Mouse (Mus musculus) thymus, postnatal 0 days (tissue): ENCODE measurements around the gene Cys1. TPM values are rescaled to one million over a fixed set of nuclear protein-coding genes. Genes with fewer than 3 reads are reported as not detected.

Source experiments
- DNase-seq: peaks from one replicate; pipeline ENCODE4 v3.0.0-alpha.2; 2015; ENCODE audit warnings: low spot score
- polyA plus RNA-seq: library from polyadenylated mRNA; unstranded; fragments of >200 nt; fragmentation: Nextera tagmentation; extraction: Ambion mirVana; gene quantifications from 2 replicates; pipeline ENCODE4 v1.2.1, GENCODE M21; 2015

Cys1 gene
- polyA plus RNA-seq, 1 experiment from 2014 or later = 0.95 TPM

GRCm38 (mm10) chr12:24698514-24698913, 16.9 kb upstream of the Cys1 start:
- DNase-seq = no peak

- DNase-seq = no peak
These were observed 16.0 kb upstream of the Cys1 start for GRCm38 (mm10) chr12:24697484-24698204.

- DNase-seq = peak; percentile 73
These were observed 15.2 kb upstream of the Cys1 start for GRCm38 (mm10) chr12:24696500-24697483.

GRCm38 (mm10) chr12:24690351-24690750, 8.7 kb upstream of the Cys1 start:
- no peak for DNase-seq

GRCm38 (mm10) chr12:24686696-24687346, 5.2 kb upstream of the Cys1 start:
- DNase-seq = no peak

- DNase-seq = no peak
These were observed 4.6 kb upstream of the Cys1 start for GRCm38 (mm10) chr12:24686038-24686695.

GRCm38 (mm10) chr12:24683461-24683860, 1.8 kb upstream of the Cys1 start:
- DNase-seq = no peak

- DNase-seq = no peak
These were observed 950 bp upstream of the Cys1 start for GRCm38 (mm10) chr12:24682563-24682962.

GRCm38 (mm10) chr12:24680492-24681285, 924 bp downstream of the Cys1 start:
- DNase-seq = no peak

- no peak for DNase-seq
These were observed 1.5 kb downstream of the Cys1 start for GRCm38 (mm10) chr12:24680096-24680491.

- no peak for DNase-seq
These were observed 19.5 kb downstream of the Cys1 start for GRCm38 (mm10) chr12:24662131-24662530.

GRCm38 (mm10) chr12:24661100-24661499, 20.5 kb downstream of the Cys1 start:
- no peak for DNase-seq

- no peak for DNase-seq
These were observed 21.7 kb downstream of the Cys1 start for GRCm38 (mm10) chr12:24659923-24660322.

GRCm38 (mm10) chr12:24658998-24659397, 22.6 kb downstream of the Cys1 start:
- DNase-seq = no peak

- DNase-seq = no peak
These were observed 25.2 kb downstream of the Cys1 start for GRCm38 (mm10) chr12:24656436-24656835.

GRCm38 (mm10) chr12:24654065-24654862, 27.3 kb downstream of the Cys1 start:
- DNase-seq = no peak

- DNase-seq = peak; percentile 90
These were observed 29.8 kb downstream of the Cys1 start for GRCm38 (mm10) chr12:24651642-24652342.

GRCm38 (mm10) chr12:24651063-24651557, 30.5 kb downstream of the Cys1 start, which contains the start of gene Klf11:
TSS of gene Klf11 (plus strand) at chr12:24651274.
- peak; percentile 96 for DNase-seq
